Mouse (Mus musculus): Measurements from ENCODE around the gene Srms. TPM values are rescaled to one million over a fixed set of nuclear protein-coding genes. Genes with fewer than 3 reads are reported as not detected.

Srms gene
- under 1 TPM; 0.29 to 0.80 TPM for total RNA-seq (2023)

GRCm38 (mm10) chr2:181213021-181213445, at the start of gene Srms:
Gene Srms (minus strand): TSS chr2:181213185.

GRCm38 (mm10) chr2:181241602-181242313, 28.8 kb upstream of the Srms start, which contains the start of gene Helz2:
Gene Helz2 (minus strand): TSS chr2:181242027.

GRCm38 (mm10) chr2:181219538-181220216, 6.7 kb upstream of the Srms start, which contains the start of gene Fndc11:
Gene Fndc11 (plus strand): TSS chr2:181220013.

GRCm38 (mm10) chr2:181202422-181202821, 10.6 kb downstream of the Srms start, which contains the start of gene Ptk6:
Gene Ptk6 (minus strand): TSS chr2:181202789.

GRCm38 (mm10) chr2:181187121-181188000, 25.6 kb downstream of the Srms start, which contains the start of gene Ppdpf:
Gene Ppdpf (plus strand): TSS chr2:181187247.

GRCm38 (mm10) chr2:181156248-181157121, 56.5 kb downstream of the Srms start, which contains the start of gene Eef1a2:
Gene Eef1a2 (minus strand): TSS chr2:181157014.

Other genes starting within 250 kb of the Srms start
- gene Arfgap1, start 246.0 kb downstream of the Srms start, total RNA-seq (2023) = 10 to 100 TPM; 74.9 to 81.4 TPM
- gene Col20a1, start 226.7 kb downstream of the Srms start, total RNA-seq (2023) = 1 to 10 TPM; 2.1 to 4.0 TPM
- gene Chrna4, start 169.6 kb downstream of the Srms start, total RNA-seq (2023) = not detected
- not detected for gene Kcnq2, start 77.9 kb downstream of the Srms start, total RNA-seq (2023)
- gene Eef1a2, start 56.2 kb downstream of the Srms start, total RNA-seq (2023) = not detected
- 100 to 1,000 TPM in 1 of 2 experiments, 10 to 100 TPM in 1; 85.3 to 108 TPM for gene Ppdpf, start 25.9 kb downstream of the Srms start, total RNA-seq (2023)
- gene Ptk6, start 10.4 kb downstream of the Srms start, total RNA-seq (2023) = not detected
- under 1 TPM in 1 of 2 experiments, not detected in 1; 0.83 TPM for gene Fndc11, start 6.8 kb upstream of the Srms start, total RNA-seq (2023)
- gene Helz2, start 28.8 kb upstream of the Srms start, total RNA-seq (2023) = 100 to 1,000 TPM; 148 to 165 TPM
- 10 to 100 TPM; 39.1 to 40.4 TPM for gene Gmeb2, start 74.8 kb upstream of the Srms start, total RNA-seq (2023)
- gene Stmn3, start 101.3 kb upstream of the Srms start, total RNA-seq (2023) = not detected
- gene Rtel1, start 106.6 kb upstream of the Srms start, total RNA-seq (2023) = 100 to 1,000 TPM; 126 to 141 TPM
- gene Zgpat, start 151.7 kb upstream of the Srms start, total RNA-seq (2023) = 100 to 1,000 TPM; 126 to 143 TPM
- gene Arfrp1, start 152.2 kb upstream of the Srms start, total RNA-seq (2023) = 100 to 1,000 TPM in 1 of 2 experiments, 10 to 100 TPM in 1; 95.6 to 110 TPM
- 100 to 1,000 TPM; 260 to 278 TPM for gene Lime1, start 166.9 kb upstream of the Srms start, total RNA-seq (2023)
- under 1 TPM; 0.27 to 0.67 TPM for gene Zbtb46, start 246.2 kb upstream of the Srms start, total RNA-seq (2023)

All from T-cell, adult 66 days (primary cell).